Mouse (Mus musculus) liver, embryonic 15.5 days (tissue): ENCODE results near the gene Cdc42ep4. TPM values are rescaled to one million over a fixed set of nuclear protein-coding genes. Genes with fewer than 3 reads are reported as not detected.

Experiments used
- ATAC-seq: fragments of 200-750 bp; cut with Nextera tagmentation; 2 replicates; pipeline ENCODE4 v1.8.0; 2017; ENCODE audit warnings: moderate number of reproducible peaks, mild to moderate bottlenecking, moderate library complexity; ENCODE audit not compliant: insufficient read depth
- H3K27ac ChIP-seq: fragments of 300-500 bp; sonication (generic); replicated peaks from 2 replicates; pipeline ENCODE4 v1.5.1; 2015; ENCODE audit warnings: mild to moderate bottlenecking, inconsistent platforms
- H3K27me3 ChIP-seq: fragments of 300-500 bp; sonication (generic); 2 replicates; pipeline ENCODE4 v1.6.1; 2015; ENCODE audit warnings: mild to moderate bottlenecking, inconsistent platforms
- H3K36me3 ChIP-seq: fragments of 300-500 bp; sonication (generic); replicated peaks from 2 replicates; pipeline ENCODE4 v1.6.1; 2015; ENCODE audit warnings: moderate library complexity, mild to moderate bottlenecking, inconsistent platforms
- H3K4me1 ChIP-seq: fragments of 300-500 bp; sonication (generic); replicated peaks from 2 replicates; pipeline ENCODE4 v1.6.1; 2015; ENCODE audit warnings: inconsistent platforms
- H3K4me2 ChIP-seq: fragments of 300-500 bp; sonication (generic); 2 replicates; pipeline ENCODE4 v1.6.1; 2015; ENCODE audit warnings: moderate library complexity, mild to moderate bottlenecking, inconsistent platforms
- H3K4me3 ChIP-seq: fragments of 300-500 bp; sonication (generic); replicated peaks from 2 replicates; pipeline ENCODE4 v1.5.1; 2015; ENCODE audit warnings: mild to moderate bottlenecking, inconsistent platforms
- H3K9ac ChIP-seq: fragments of 300-500 bp; sonication (generic); 2 replicates; pipeline ENCODE4 v1.6.1; 2015; ENCODE audit warnings: moderate library complexity, mild to moderate bottlenecking, inconsistent platforms
- H3K9me3 ChIP-seq: fragments of 300-500 bp; sonication (generic); replicated peaks from 2 replicates; pipeline ENCODE4 v1.6.1; 2016; ENCODE audit warnings: inconsistent platforms
- WGBS: fragments of 180-500 bp; shearing (Covaris S2); methylation state at CpG from one replicate; pipeline ENCODE4 v1.1.7; 2015; ENCODE audit warnings: mixed read lengths; ENCODE audit not compliant: insufficient replicate concordance; 5-methylcytosine and 5-hydroxymethylcytosine counted together
- polyA plus RNA-seq: library from polyadenylated mRNA; unstranded; fragments of >200 nt; fragmentation: Nextera tagmentation; extraction: Ambion mirVana; gene quantifications from 2 replicates; pipeline ENCODE4 v1.2.1, GENCODE M21; 2015

Cdc42ep4 gene
- polyA plus RNA-seq, 1 experiment from 2014 or later = 17.1 TPM

- Histone ChIP-seq H3K4me1 (peaks cover 62% of the 10 kb centered on the region), H3K4me3 (peak overlapping the region; percentile 87), H3K4me2 (peak overlapping the region; percentile 93), H3K9ac (peak overlapping the region; percentile 93), H3K36me3 (peaks cover 31% of the 10 kb centered on the region), H3K9me3 (no peaks in the 10 kb centered on the region; the same call in 1 of the 2 replicates), H3K27ac (peak overlapping the region; percentile 98), H3K27me3 (no peaks in the 10 kb centered on the region)
- WGBS = 69% methylated on average over 11 of the region's 11 CpGs
- ATAC-seq = no peak
Observed at GRCm38 (mm10) chr11:113747725-113748380, 3.8 kb downstream of the Cdc42ep4 start.

- H3K4me2 ChIP-seq = peak overlapping the region; percentile 93
- H3K4me3 ChIP-seq = peak overlapping the region; percentile 87
- no peaks in the 10 kb centered on the region; the same call in 1 of the 2 replicates for H3K9me3 ChIP-seq
- 20% methylated on average over 16 of the region's 16 CpGs for WGBS
- peaks cover 39% of the 10 kb centered on the region for H3K36me3 ChIP-seq
- no peaks in the 10 kb centered on the region for H3K27me3 ChIP-seq
- no peak for ATAC-seq
- peaks cover 57% of the 10 kb centered on the region for H3K4me1 ChIP-seq
- peak overlapping the region; percentile 93 for H3K9ac ChIP-seq
- peak overlapping the region; percentile 98 for H3K27ac ChIP-seq
Observed at GRCm38 (mm10) chr11:113747056-113747455, 4.6 kb downstream of the Cdc42ep4 start.

- 63% methylated on average over 4 of the region's 4 CpGs for WGBS
- Histone ChIP-seq H3K4me2 (no peak overlapping the region), H3K4me3 (no peak overlapping the region), H3K4me1 (peaks cover 54% of the 10 kb centered on the region), H3K9me3 (no peaks in the 10 kb centered on the region; the same call in 1 of the 2 replicates), H3K9ac (no peak overlapping the region), H3K27ac (0 out of 2 replicates have a peak overlapping the region, but pooled peaks have one; percentile 7), H3K27me3 (no peaks in the 10 kb centered on the region), H3K36me3 (peaks cover 43% of the 10 kb centered on the region)
- ATAC-seq = no peak
Observed at GRCm38 (mm10) chr11:113745961-113746360, 5.7 kb downstream of the Cdc42ep4 start.

GRCm38 (mm10) chr11:113742998-113743397 is 8.7 kb downstream of the Cdc42ep4 start:
- no peak for ATAC-seq
- H3K27ac ChIP-seq = no peak overlapping the region
- no peak overlapping the region for H3K4me3 ChIP-seq
- H3K4me1 ChIP-seq = peaks cover 54% of the 10 kb centered on the region
- H3K9ac ChIP-seq = no peak overlapping the region
- H3K27me3 ChIP-seq = no peaks in the 10 kb centered on the region
- H3K36me3 ChIP-seq = peaks cover 48% of the 10 kb centered on the region
- H3K4me2 ChIP-seq = no peak overlapping the region
- H3K9me3 ChIP-seq = no peaks in the 10 kb centered on the region; the same call in 1 of the 2 replicates
- 92% methylated on average over 1 of the region's 1 CpGs for WGBS

GRCm38 (mm10) chr11:113740100-113740499 is 11.6 kb downstream of the Cdc42ep4 start:
- H3K4me1 ChIP-seq = peaks cover 56% of the 10 kb centered on the region
- no peaks in the 10 kb centered on the region for H3K27me3 ChIP-seq
- 0 out of 2 replicates have a peak, but pooled peaks have one; percentile 10 for ATAC-seq
- no peak overlapping the region for H3K27ac ChIP-seq
- H3K9ac ChIP-seq = no peak overlapping the region
- H3K36me3 ChIP-seq = peaks cover 55% of the 10 kb centered on the region
- H3K9me3 ChIP-seq = no peaks in the 10 kb centered on the region; the same call in 1 of the 2 replicates
- no peak overlapping the region for H3K4me3 ChIP-seq
- 76% methylated on average over 7 of the region's 7 CpGs for WGBS
- no peak overlapping the region for H3K4me2 ChIP-seq

GRCm38 (mm10) chr11:113739213-113739612 is 12.5 kb downstream of the Cdc42ep4 start:
- WGBS = 74% methylated on average over 8 of the region's 8 CpGs
- ATAC-seq = no peak
- Histone ChIP-seq H3K4me1 (peaks cover 64% of the 10 kb centered on the region), H3K4me2 (no peak overlapping the region), H3K9ac (no peak overlapping the region), H3K27me3 (no peaks in the 10 kb centered on the region), H3K27ac (no peak overlapping the region), H3K36me3 (peaks cover 50% of the 10 kb centered on the region), H3K4me3 (no peak overlapping the region), H3K9me3 (no peaks in the 10 kb centered on the region; the same call in 1 of the 2 replicates)

DNA sequence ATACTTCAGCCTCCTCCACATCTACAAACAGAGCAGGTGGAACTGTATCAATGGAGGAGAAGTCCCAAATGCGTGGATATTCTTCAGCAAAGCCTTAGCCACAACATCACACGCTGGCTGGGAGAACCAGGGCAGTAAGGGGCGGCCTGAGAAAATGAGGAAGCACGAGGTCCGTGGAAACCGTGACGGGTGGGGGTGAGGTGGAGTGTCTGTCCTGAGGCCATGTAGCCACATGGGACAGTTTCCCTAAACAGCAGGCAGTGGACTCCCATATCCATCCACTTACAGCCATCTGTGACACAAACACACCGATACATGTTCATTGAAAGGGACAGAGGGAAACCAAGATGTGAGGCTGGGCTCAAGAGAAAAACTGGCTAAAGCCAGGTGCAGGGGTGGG is 13.8 kb downstream of the Cdc42ep4 start:
- ATAC-seq = no peak
- peaks cover 77% of the 10 kb centered on the region for H3K4me1 ChIP-seq
- H3K9ac ChIP-seq = no peak overlapping the region
- no peaks in the 10 kb centered on the region for H3K27me3 ChIP-seq
- no peaks in the 10 kb centered on the region; the same call in 1 of the 2 replicates for H3K9me3 ChIP-seq
- H3K27ac ChIP-seq = no peak overlapping the region
- WGBS = 49% methylated on average over 8 of the region's 8 CpGs
- H3K4me2 ChIP-seq = no peak overlapping the region
- H3K36me3 ChIP-seq = peaks cover 39% of the 10 kb centered on the region
- no peak overlapping the region for H3K4me3 ChIP-seq

GRCm38 (mm10) chr11:113737553-113737854 is 14.2 kb downstream of the Cdc42ep4 start:
- H3K27ac ChIP-seq = no peak overlapping the region
- no peak overlapping the region for H3K9ac ChIP-seq
- WGBS = 61% methylated on average over 3 of the region's 3 CpGs
- H3K27me3 ChIP-seq = no peaks in the 10 kb centered on the region
- no peak overlapping the region for H3K4me3 ChIP-seq
- no peak for ATAC-seq
- H3K9me3 ChIP-seq = no peaks in the 10 kb centered on the region
- peaks cover 81% of the 10 kb centered on the region for H3K4me1 ChIP-seq
- H3K36me3 ChIP-seq = peaks cover 35% of the 10 kb centered on the region
- no peak overlapping the region for H3K4me2 ChIP-seq

GRCm38 (mm10) chr11:113736848-113737552 is 14.7 kb downstream of the Cdc42ep4 start:
- ATAC-seq = no peak
- H3K4me2 ChIP-seq = peak overlapping the region; percentile 31; the same call in 1 of the 2 replicates
- 79% methylated on average over 11 of the region's 11 CpGs for WGBS

DNA sequence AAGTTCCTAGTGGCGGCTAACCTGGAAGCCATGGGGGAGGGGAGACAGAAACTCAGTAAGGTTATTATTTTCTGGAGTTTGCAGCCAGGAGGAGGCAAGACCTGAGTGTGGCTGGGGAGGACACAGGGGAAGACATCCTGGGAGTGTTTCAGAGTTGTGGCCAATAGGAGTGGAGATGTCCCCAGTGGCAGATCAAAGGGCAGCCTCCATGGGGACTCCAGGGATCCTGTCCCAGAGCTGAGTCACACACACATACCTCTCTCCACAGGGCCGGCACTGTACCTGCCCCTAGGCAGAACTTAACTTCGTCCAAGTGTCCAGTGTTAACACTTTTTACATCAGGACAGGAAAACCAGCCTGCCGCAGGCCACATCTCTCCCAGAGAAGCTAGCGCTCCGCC is 16.5 kb downstream of the Cdc42ep4 start:
- Histone ChIP-seq H3K4me3 (no peak overlapping the region), H3K4me1 (peaks cover 96% of the 10 kb centered on the region), H3K9me3 (no peaks in the 10 kb centered on the region), H3K9ac (no peak overlapping the region), H3K4me2 (no peak overlapping the region), H3K27me3 (no peaks in the 10 kb centered on the region), H3K27ac (0 out of 2 replicates have a peak overlapping the region, but pooled peaks have one; percentile 12), H3K36me3 (peaks cover 22% of the 10 kb centered on the region)
- ATAC-seq = no peak
- 76% methylated on average over 6 of the region's 6 CpGs for WGBS

More at GRCm38 (mm10) chr11:113736848-113737552, 14.7 kb downstream of the Cdc42ep4 start:
- H3K27ac ChIP-seq = no peak overlapping the region
- H3K4me1 ChIP-seq = peaks cover 86% of the 10 kb centered on the region
- H3K27me3 ChIP-seq = no peaks in the 10 kb centered on the region
- no peaks in the 10 kb centered on the region for H3K9me3 ChIP-seq
- no peak overlapping the region for H3K9ac ChIP-seq
- no peak overlapping the region for H3K4me3 ChIP-seq
- peaks cover 30% of the 10 kb centered on the region for H3K36me3 ChIP-seq

GRCm38 (mm10) chr11:113733631-113734364 is 17.9 kb downstream of the Cdc42ep4 start:
- H3K4me3 ChIP-seq = no peak overlapping the region
- peak overlapping the region; percentile 31; the same call in 1 of the 2 replicates for H3K9ac ChIP-seq
- H3K4me1 ChIP-seq = peaks cover 88% of the 10 kb centered on the region
- H3K36me3 ChIP-seq = peaks cover 33% of the 10 kb centered on the region
- WGBS = 48% methylated on average over 6 of the region's 6 CpGs
- H3K27ac ChIP-seq = peak overlapping the region; percentile 60
- H3K4me2 ChIP-seq = no peak overlapping the region
- no peaks in the 10 kb centered on the region for H3K27me3 ChIP-seq
- no peaks in the 10 kb centered on the region for H3K9me3 ChIP-seq
- peak; percentile 30 for ATAC-seq
